Mouse (Mus musculus) G1E (cell line): ENCODE results near the gene C530008M17Rik.

Source experiments
- CTCF ChIP-seq: IDR thresholded peaks from 2 replicates; pipeline ENCODE4 v1.5.1; 2012; ENCODE audit warnings: low read depth, low read length, inconsistent platforms, mixed read lengths
- GATA1 ChIP-seq: IDR thresholded peaks from 2 replicates; pipeline ENCODE4 v1.6.1; 2012; ENCODE audit warnings: borderline replicate concordance, low read length, inconsistent platforms, mixed read lengths

DNA sequence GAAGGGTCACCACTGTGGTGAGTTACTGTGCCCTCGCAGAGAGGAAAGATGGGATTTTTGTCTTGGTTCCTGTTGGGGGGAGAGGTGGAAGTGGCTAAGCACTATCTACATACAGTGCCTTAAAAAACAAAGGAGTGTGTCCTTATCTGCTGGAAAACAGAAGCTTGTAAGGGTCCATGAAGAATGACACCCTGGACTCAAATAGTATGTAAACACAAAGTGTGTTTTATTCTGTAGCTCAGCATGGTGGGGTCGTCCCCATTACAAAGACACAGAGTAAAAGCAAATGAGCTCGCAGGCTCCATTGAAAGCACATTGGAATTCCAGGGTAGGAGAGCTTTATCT is 249.8 kb downstream of the C530008M17Rik start:
- TF ChIP-seq CTCF (no peak), GATA1 (no peak)
